Mouse (Mus musculus) embryonic facial prominence, embryonic 13.5 days (tissue): ENCODE measurements around the gene Pced1b. TPM values are rescaled to one million over a fixed set of nuclear protein-coding genes. Genes with fewer than 3 reads are reported as not detected.
"Not testable (repeated sequence)": the region's sequence is repeated elsewhere in the genome, so short reads cannot be mapped to it uniquely, and the experiment has no call there.

ENCODE experiments used
- ATAC-seq: fragments of 200-750 bp; cut with Nextera tagmentation; 2 replicates; pipeline ENCODE4 v1.8.0; 2017; ENCODE audit warnings: low read depth; ENCODE audit not compliant: insufficient number of reproducible peaks, insufficient read depth, low FRiP score, low TSS enrichment
- H3K27ac ChIP-seq: fragments of 300-500 bp; sonication (generic); 2 replicates; pipeline ENCODE4 v1.5.1; 2015; ENCODE audit warnings: moderate library complexity, mild to moderate bottlenecking, inconsistent platforms
- H3K27me3 ChIP-seq: fragments of 300-500 bp; sonication (generic); 2 replicates; pipeline ENCODE4 v1.6.1; 2015; ENCODE audit warnings: mild to moderate bottlenecking, inconsistent platforms
- H3K36me3 ChIP-seq: fragments of 300-500 bp; sonication (generic); 2 replicates; pipeline ENCODE4 v1.6.1; 2015; ENCODE audit warnings: mild to moderate bottlenecking, inconsistent platforms
- H3K4me1 ChIP-seq: fragments of 300-500 bp; sonication (generic); 2 replicates; pipeline ENCODE4 v1.6.1; 2015; ENCODE audit warnings: inconsistent platforms
- H3K4me2 ChIP-seq: fragments of 300-500 bp; sonication (generic); 2 replicates; pipeline ENCODE4 v1.6.1; 2015; ENCODE audit warnings: moderate library complexity, mild to moderate bottlenecking, inconsistent platforms
- H3K4me3 ChIP-seq: fragments of 300-500 bp; sonication (generic); 2 replicates; pipeline ENCODE4 v1.5.1; 2015; ENCODE audit warnings: mild to moderate bottlenecking, inconsistent platforms
- H3K9ac ChIP-seq: fragments of 300-500 bp; sonication (generic); 2 replicates; pipeline ENCODE4 v1.6.1; 2015; ENCODE audit warnings: mild to moderate bottlenecking, inconsistent platforms
- H3K9me3 ChIP-seq: fragments of 300-500 bp; sonication (generic); 2 replicates; pipeline ENCODE4 v1.6.1; 2016; ENCODE audit warnings: inconsistent platforms
- WGBS: fragments of 180-500 bp; shearing (Covaris S2); methylation state at CpG from one replicate; pipeline ENCODE4 v1.1.7; 2015; ENCODE audit warnings: mixed read lengths; 5-methylcytosine and 5-hydroxymethylcytosine counted together
- polyA plus RNA-seq: library from polyadenylated mRNA; unstranded; fragments of >200 nt; fragmentation: Nextera tagmentation; extraction: Ambion mirVana; gene quantifications from 2 replicates; pipeline ENCODE4 v1.2.1, GENCODE M21; 2015

Gene Pced1b
- polyA plus RNA-seq, 1 experiment from 2014 or later: 3.3 TPM

DNA sequence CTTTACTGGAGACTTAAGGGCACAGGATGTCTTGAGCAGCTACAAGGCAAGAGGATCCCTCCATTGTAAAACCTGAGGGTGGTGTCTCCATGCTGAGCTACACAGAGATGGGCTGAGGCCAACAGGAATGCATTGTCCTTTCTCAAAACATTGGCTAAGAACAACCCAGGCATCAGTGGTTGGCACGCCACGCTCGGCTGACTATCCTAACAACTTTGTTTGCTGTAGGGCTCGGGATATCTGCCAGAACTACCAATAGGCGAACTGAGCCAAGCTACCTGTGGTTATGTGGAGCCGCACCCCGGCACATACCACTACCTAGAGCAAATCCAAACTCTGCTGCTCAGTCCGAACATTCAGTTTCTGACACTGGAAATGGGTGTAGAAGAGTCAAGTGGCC, 118.1 kb downstream of the Pced1b start:
- no peak overlapping the region for H3K27ac ChIP-seq
- ATAC-seq: no peak
- peaks cover 10% of the 10 kb centered on the region for H3K4me1 ChIP-seq
- H3K9me3 ChIP-seq: no peaks in the 10 kb centered on the region
- no peak overlapping the region for H3K4me3 ChIP-seq
- 91% methylated on average over 8 of the region's 8 CpGs for WGBS
- no peaks in the 10 kb centered on the region for H3K27me3 ChIP-seq
- no peaks in the 10 kb centered on the region; the same call in 1 of the 2 replicates for H3K36me3 ChIP-seq
- H3K9ac ChIP-seq: no peak overlapping the region
- H3K4me2 ChIP-seq: no peak overlapping the region

DNA sequence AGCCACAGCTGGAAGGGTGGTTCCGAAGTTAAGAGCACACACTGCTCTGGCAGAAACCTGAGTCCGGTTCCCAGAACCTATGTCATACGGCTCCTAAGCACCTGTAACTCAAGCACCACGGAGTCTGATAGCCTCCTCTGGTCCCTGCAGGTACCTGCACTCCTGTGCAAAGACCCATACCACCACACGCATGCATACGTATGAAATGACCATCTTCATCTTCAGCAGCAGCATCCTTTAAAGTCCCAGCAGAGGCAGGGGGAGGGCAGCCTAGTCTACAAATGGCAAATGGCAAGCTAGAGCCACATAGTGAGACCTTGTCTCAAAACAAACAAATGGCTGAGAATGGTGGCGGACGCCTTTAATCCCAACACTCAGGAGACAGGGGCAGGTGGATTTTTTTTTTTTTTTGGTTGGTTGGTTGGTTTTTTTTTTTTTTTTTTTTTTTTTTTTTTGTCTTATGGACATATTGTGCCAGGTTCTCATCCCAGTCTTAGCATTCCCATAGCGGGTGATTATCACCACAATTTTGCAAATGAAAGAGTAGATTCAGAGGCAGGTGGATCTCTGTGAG, 121.2 kb downstream of the Pced1b start:
- Histone ChIP-seq H3K4me1 (no peaks in the 10 kb centered on the region), H3K9me3 (no peaks in the 10 kb centered on the region), H3K9ac (no peak overlapping the region), H3K4me3 (no peak overlapping the region), H3K27me3 (no peaks in the 10 kb centered on the region), H3K4me2 (no peak overlapping the region), H3K27ac (no peak overlapping the region), H3K36me3 (no peaks in the 10 kb centered on the region; the same call in 1 of the 2 replicates)
- 89% methylated on average over 9 of the region's 9 CpGs for WGBS
- no peak for ATAC-seq

- Histone ChIP-seq H3K9ac (no peak overlapping the region), H3K27me3 (no peaks in the 10 kb centered on the region), H3K27ac (no peak overlapping the region), H3K9me3 (no peaks in the 10 kb centered on the region), H3K4me1 (peaks cover 1% of the 10 kb centered on the region; the same call in 1 of the 2 replicates), H3K4me3 (no peak overlapping the region), H3K36me3 (no peaks in the 10 kb centered on the region; the same call in 1 of the 2 replicates), H3K4me2 (no peak overlapping the region)
- 73% methylated on average over 7 of the region's 7 CpGs for WGBS
- no peak for ATAC-seq
These were observed 121.7 kb downstream of the Pced1b start for GRCm38 (mm10) chr15:97368631-97369030.

DNA sequence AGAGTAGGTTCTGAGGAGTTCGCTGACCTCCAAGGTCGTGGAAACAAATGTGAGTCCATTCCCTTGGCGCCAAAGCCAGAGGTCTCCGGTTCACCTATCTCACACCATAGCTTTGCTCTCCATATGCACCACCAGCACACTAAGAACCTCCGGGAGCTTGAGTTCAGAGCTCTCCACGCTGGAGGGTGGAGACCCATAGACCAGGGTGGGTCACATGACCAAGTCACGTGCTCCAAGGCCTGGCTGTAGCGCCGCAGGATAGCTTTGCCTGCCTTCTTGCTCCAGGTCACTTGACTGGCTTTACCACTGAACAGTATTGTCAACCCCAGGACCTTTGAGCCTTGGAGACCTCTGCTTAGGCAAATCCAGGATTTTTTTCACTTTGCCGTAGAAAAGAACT, 122.2 kb downstream of the Pced1b start:
- 87% methylated on average over 10 of the region's 10 CpGs for WGBS
- Histone ChIP-seq H3K27ac (no peak overlapping the region), H3K9ac (no peak overlapping the region), H3K9me3 (no peaks in the 10 kb centered on the region), H3K4me2 (no peak overlapping the region), H3K27me3 (no peaks in the 10 kb centered on the region), H3K36me3 (no peaks in the 10 kb centered on the region; the same call in 1 of the 2 replicates), H3K4me1 (peaks cover 4% of the 10 kb centered on the region; the same call in 1 of the 2 replicates), H3K4me3 (no peak overlapping the region)
- ATAC-seq: no peak

DNA sequence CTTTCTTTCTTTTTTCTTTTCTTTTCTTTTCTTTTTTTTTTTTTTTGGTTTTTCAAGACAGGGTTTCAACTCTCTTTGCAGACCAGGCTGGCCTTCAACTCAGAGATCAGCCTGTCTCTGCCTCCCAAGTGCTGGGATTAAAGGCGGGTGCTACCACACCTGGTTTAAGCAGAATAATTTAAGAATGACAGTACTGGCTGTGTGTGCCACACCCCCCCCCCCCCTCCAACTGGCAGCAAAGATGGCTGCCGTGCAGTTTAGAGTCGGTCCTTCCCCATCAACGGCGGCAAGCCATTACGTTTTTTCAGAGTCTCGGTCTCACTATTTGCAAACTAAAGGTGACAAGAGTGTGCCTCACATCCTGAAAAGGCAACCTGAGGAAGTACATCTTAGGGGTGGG, 124.0 kb downstream of the Pced1b start:
- H3K4me1 ChIP-seq: peaks cover 4% of the 10 kb centered on the region; the same call in 1 of the 2 replicates
- no peak overlapping the region for H3K9ac ChIP-seq
- H3K36me3 ChIP-seq: no peaks in the 10 kb centered on the region
- H3K27ac ChIP-seq: no peak overlapping the region
- 94% methylated on average over 7 of the region's 7 CpGs for WGBS
- H3K4me3 ChIP-seq: no peak overlapping the region
- no peak overlapping the region for H3K4me2 ChIP-seq
- no peaks in the 10 kb centered on the region for H3K9me3 ChIP-seq
- no peak for ATAC-seq
- H3K27me3 ChIP-seq: no peaks in the 10 kb centered on the region

- H3K27ac ChIP-seq, H3K9me3 ChIP-seq, H3K4me3 ChIP-seq, H3K4me2 ChIP-seq, H3K9ac ChIP-seq, ATAC-seq, H3K36me3 ChIP-seq: not testable (repeated sequence)
- H3K4me1 ChIP-seq: peaks cover 10% of the 10 kb centered on the region
- 47% methylated on average over 3 of the region's 3 CpGs for WGBS
- peaks cover 10% of the 10 kb centered on the region for H3K27me3 ChIP-seq
These were observed 125.1 kb downstream of the Pced1b start for GRCm38 (mm10) chr15:97372043-97372442.

DNA sequence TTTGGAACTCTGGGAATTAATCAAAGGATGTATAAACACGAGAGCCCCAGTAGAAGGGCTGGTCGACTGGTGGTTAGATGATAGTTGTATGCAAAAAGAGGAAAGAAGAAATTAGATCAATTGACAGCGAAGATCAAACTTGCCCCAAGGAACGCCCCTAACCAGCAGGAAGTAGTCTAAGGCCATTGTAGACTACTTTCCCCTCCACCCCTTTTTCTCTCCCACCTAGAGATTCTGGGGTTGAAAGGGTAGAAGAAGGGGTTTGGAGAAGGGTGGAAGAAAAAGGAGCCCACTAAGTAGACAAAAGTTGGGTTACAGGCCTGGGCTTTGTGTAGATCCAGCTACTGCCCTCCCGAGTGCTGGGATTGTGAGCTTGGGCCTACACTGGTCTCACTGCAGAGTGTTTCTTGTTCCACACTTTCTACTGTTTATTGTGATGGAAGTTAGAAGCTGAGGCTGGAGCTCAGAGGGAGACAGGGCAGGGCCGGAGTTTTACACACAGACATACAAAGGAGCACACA, 125.8 kb downstream of the Pced1b start:
- no peaks in the 10 kb centered on the region for H3K9me3 ChIP-seq
- H3K27ac ChIP-seq: no peak overlapping the region
- no peak overlapping the region for H3K9ac ChIP-seq
- H3K4me2 ChIP-seq: no peak overlapping the region
- H3K4me3 ChIP-seq: no peak overlapping the region
- ATAC-seq: no peak
- H3K27me3 ChIP-seq: peaks cover 16% of the 10 kb centered on the region
- 52% methylated on average over 6 of the region's 6 CpGs for WGBS
- H3K4me1 ChIP-seq: peaks cover 11% of the 10 kb centered on the region
- H3K36me3 ChIP-seq: no peaks in the 10 kb centered on the region

DNA sequence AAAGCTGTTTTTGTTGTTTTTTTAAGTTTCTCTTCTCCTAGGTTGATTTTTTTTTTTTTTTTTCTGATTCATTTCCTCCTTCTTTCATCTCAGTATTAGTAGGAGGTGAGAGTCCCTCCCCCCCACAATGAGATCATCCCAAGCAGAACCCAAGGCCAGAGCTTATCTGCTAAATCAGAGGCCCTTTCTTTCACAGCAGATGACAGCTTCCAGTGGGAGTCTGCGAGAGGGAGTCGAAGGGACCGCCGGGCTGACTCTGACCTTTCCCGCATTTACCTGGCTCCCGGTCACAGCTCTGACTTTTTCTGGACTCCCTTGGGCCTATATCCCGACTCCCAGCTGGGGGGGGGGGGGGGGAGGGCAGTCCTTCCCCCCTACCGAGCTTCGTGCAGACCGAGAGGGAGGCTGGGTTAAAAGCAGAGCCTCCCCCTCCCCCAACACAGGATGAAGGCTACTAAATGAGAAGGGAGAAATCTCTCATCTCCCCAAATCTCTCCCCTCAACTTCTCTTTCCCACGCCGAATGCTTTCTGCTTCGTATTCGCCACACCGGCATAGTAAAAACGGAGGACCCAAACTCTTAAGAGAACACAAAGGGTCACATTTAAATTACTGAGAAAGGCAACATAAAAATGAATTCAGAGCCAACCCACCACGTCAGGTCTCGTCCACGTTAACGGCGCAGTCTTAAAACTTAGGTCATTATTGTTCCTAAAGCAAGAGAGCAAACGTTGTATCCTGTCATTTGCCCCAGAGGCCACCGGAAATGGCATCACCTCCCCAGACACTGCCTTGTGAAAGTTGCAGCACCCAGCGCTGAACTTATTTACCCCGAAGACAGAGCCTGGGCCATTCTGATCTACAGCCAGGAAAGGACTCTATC, 126.5 kb downstream of the Pced1b start:
- Histone ChIP-seq H3K9ac (peak overlapping the region; percentile 46; the same call in 1 of the 2 replicates), H3K9me3 (no peaks in the 10 kb centered on the region), H3K27ac (no peak overlapping the region), H3K36me3 (no peaks in the 10 kb centered on the region), H3K4me1 (peaks cover 11% of the 10 kb centered on the region), H3K27me3 (peaks cover 16% of the 10 kb centered on the region), H3K4me2 (peak overlapping the region; percentile 50), H3K4me3 (peak overlapping the region; percentile 16; the same call in 1 of the 2 replicates)
- no peak for ATAC-seq
- 10% methylated on average over 25 of the region's 25 CpGs for WGBS

- Histone ChIP-seq H3K36me3 (no peaks in the 10 kb centered on the region), H3K4me2 (peak overlapping the region; percentile 50), H3K27me3 (peaks cover 16% of the 10 kb centered on the region), H3K9me3 (no peaks in the 10 kb centered on the region), H3K27ac (no peak overlapping the region), H3K9ac (peak overlapping the region; percentile 46; the same call in 1 of the 2 replicates), H3K4me3 (no peak overlapping the region), H3K4me1 (peaks cover 11% of the 10 kb centered on the region)
- ATAC-seq: no peak
- WGBS: 56% methylated on average over 8 of the region's 8 CpGs
These were observed 127.4 kb downstream of the Pced1b start for GRCm38 (mm10) chr15:97374085-97374844.

GRCm38 (mm10) chr15:97374845-97375720, 128.2 kb downstream of the Pced1b start:
- Histone ChIP-seq H3K36me3 (no peaks in the 10 kb centered on the region), H3K27me3 (peaks cover 16% of the 10 kb centered on the region), H3K27ac (no peak overlapping the region), H3K4me1 (peaks cover 11% of the 10 kb centered on the region), H3K9ac (no peak overlapping the region), H3K4me2 (no peak overlapping the region), H3K9me3 (no peaks in the 10 kb centered on the region), H3K4me3 (no peak overlapping the region)
- WGBS: 82% methylated on average over 15 of the region's 15 CpGs
- ATAC-seq: no peak
